Mouse (Mus musculus): Measurements from ENCODE around the gene Pde11a. TPM values are rescaled to one million over a fixed set of nuclear protein-coding genes. Genes with fewer than 3 reads are reported as not detected.
A peak's percentile ranks its signal among the peaks of the same experiment; 100 is the strongest.

The Pde11a gene
- polyA plus RNA-seq, 1 experiment, result 0.30 TPM

DNA sequence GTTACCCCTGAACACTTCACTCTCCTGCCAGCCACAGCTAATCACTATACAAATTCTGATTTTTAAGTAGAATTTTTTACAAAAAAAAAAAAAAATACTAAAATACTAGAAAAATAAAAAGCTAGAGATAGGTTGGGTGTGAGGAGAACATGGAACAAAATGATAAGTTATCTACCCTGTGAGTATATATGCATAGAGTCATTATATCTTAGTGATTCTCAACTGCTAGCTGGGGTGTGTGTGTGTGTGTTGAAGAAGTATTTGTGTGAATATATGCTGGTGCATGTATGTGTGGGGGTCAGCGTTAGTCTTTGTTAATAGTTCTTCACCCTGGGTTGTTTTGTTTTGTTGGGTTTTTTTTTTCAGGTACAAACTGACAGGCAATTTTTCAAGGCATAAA lies 69.1 kb downstream of the Pde11a start:
- Histone ChIP-seq H3K27ac (ENCODE audit: insufficient read depth, low read depth, low read length) (no peak overlapping the region), H3K27me3 (ENCODE audit: control insufficient read depth, insufficient read depth, low read length) (no peaks in the 10 kb centered on the region), H3K36me3 (ENCODE audit: control insufficient read depth, insufficient read depth, low read length) (no peaks in the 10 kb centered on the region), H3K4me3 (ENCODE audit: low read depth, low read length) (no peak overlapping the region), H3K4me1 (ENCODE audit: control insufficient read depth, insufficient read depth, insufficient read length, low read length) (no peaks in the 10 kb centered on the region)
- TF ChIP-seq CTCF (IDR thresholded peaks at IDR 0.05; ENCODE audit: extremely low read depth, insufficient read length, insufficient replicate concordance, low read depth, low read length) (no peak), POLR2A (IDR thresholded peaks at IDR 0.05; ENCODE audit: low read depth, low read length) (no peak)
- WGBS, result 73% methylated on average over 1 of the region's 1 CpGs

DNA sequence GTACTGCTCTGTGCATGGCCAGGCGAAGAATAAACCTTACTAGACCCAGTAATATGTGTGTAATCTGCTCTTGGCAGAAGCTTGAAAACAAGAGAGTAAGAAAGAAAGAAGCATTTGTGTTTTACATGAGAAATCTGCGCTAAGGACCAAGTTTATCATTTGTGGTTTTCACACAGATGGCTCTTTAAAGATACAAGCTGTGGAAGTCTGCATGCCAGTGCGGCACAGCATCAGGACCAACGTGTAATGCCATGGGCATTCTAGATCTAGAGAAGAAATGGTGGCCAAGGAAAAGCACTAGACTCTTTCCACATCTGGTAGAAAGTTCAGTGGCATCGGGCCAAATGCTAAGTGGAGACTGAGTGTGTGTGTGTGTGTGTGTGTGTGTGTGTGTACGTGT lies 71.2 kb downstream of the Pde11a start:
- TF ChIP-seq CTCF (IDR thresholded peaks at IDR 0.05; ENCODE audit: extremely low read depth, insufficient read length, insufficient replicate concordance, low read depth, low read length) (no peak), POLR2A (IDR thresholded peaks at IDR 0.05; ENCODE audit: low read depth, low read length) (no peak)
- Histone ChIP-seq H3K27ac (ENCODE audit: insufficient read depth, low read depth, low read length) (no peak overlapping the region), H3K4me3 (ENCODE audit: low read depth, low read length) (no peak overlapping the region), H3K36me3 (ENCODE audit: control insufficient read depth, insufficient read depth, low read length) (no peaks in the 10 kb centered on the region), H3K4me1 (ENCODE audit: control insufficient read depth, insufficient read depth, insufficient read length, low read length) (no peaks in the 10 kb centered on the region), H3K27me3 (ENCODE audit: control insufficient read depth, insufficient read depth, low read length) (no peaks in the 10 kb centered on the region)
- 82% methylated on average over 6 of the region's 6 CpGs for WGBS

DNA sequence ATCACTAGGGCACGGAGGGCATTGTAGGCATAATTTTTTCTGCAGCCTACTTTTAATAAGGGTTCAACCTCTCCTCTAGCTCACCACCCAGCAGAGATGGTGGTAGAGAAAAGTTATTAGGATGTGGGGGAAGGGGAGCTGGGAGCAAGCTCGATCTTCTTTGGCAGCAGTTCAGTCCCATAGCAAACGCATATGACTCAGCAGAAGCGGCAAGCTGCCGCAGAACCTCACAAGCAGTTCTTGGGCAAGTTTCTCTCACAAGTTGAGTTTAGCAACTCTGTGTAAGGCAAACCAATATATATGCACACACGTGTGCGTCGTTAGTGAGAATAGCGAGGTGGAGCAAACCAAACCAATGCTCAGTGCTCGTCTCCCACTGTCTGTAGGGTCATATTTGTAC lies 72.0 kb downstream of the Pde11a start:
- H3K27me3 ChIP-seq (ENCODE audit: control insufficient read depth, insufficient read depth, low read length), result no peaks in the 10 kb centered on the region
- 79% methylated on average over 10 of the region's 10 CpGs for WGBS
- no peak overlapping the region for H3K27ac ChIP-seq (ENCODE audit: insufficient read depth, low read depth, low read length)
- no peak for TF ChIP-seq CTCF (IDR thresholded peaks at IDR 0.05; ENCODE audit: extremely low read depth, insufficient read length, insufficient replicate concordance, low read depth, low read length)
- TF ChIP-seq POLR2A (IDR thresholded peaks at IDR 0.05; ENCODE audit: low read depth, low read length), result no peak
- no peak overlapping the region for H3K4me3 ChIP-seq (ENCODE audit: low read depth, low read length)
- no peaks in the 10 kb centered on the region for H3K36me3 ChIP-seq (ENCODE audit: control insufficient read depth, insufficient read depth, low read length)
- no peaks in the 10 kb centered on the region for H3K4me1 ChIP-seq (ENCODE audit: control insufficient read depth, insufficient read depth, insufficient read length, low read length)

DNA sequence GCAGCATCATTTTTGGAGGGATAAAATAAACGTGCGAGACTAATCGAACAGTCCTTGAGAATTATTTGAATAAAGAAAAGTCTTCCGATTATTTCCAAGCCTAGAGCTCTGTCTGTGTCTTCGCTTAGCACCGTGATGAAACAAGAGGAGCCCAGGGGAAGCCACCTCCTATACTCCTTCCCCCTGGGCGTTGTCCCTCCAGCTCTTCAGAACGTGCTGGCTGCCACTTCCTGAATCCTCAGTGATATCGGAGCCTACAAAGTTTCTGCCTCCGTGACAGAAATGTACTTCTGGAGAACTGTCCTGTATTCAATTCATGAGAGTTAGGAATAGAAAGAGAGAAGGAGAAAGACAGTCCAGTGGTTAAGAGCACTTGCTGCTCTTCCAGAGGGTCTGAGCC lies 74.3 kb downstream of the Pde11a start:
- H3K4me3 ChIP-seq (ENCODE audit: low read depth, low read length), result no peak overlapping the region
- 68% methylated on average over 10 of the region's 10 CpGs for WGBS
- H3K27ac ChIP-seq (ENCODE audit: insufficient read depth, low read depth, low read length), result no peak overlapping the region
- TF ChIP-seq CTCF (IDR thresholded peaks at IDR 0.05; ENCODE audit: extremely low read depth, insufficient read length, insufficient replicate concordance, low read depth, low read length) (no peak), POLR2A (IDR thresholded peaks at IDR 0.05; ENCODE audit: low read depth, low read length) (no peak)
- no peaks in the 10 kb centered on the region for H3K4me1 ChIP-seq (ENCODE audit: control insufficient read depth, insufficient read depth, insufficient read length, low read length)
- no peaks in the 10 kb centered on the region for H3K27me3 ChIP-seq (ENCODE audit: control insufficient read depth, insufficient read depth, low read length)
- no peaks in the 10 kb centered on the region for H3K36me3 ChIP-seq (ENCODE audit: control insufficient read depth, insufficient read depth, low read length)

DNA sequence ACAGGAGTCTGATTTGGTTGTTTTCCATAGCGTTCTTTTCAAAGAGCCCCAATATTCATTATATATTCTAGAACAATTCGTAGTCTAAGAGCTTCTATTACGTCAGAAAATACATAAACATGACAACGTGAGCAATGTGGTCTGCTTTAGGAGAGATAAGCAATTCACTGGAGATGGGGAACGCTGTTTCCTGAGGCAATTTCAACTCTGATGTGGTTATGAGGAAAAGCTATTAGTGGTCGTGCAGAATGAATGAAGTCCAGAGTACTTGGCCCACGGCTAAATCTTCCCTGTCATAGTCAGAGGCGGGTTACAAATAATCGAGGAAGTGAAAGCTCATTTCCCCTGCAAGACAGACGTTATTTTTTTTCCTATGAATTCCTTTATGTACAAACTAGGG lies 75.9 kb downstream of the Pde11a start:
- WGBS, result 61% methylated on average over 10 of the region's 10 CpGs
- TF ChIP-seq CTCF (IDR thresholded peaks at IDR 0.05; ENCODE audit: extremely low read depth, insufficient read length, insufficient replicate concordance, low read depth, low read length) (no peak), POLR2A (IDR thresholded peaks at IDR 0.05; ENCODE audit: low read depth, low read length) (no peak)
- Histone ChIP-seq H3K27ac (ENCODE audit: insufficient read depth, low read depth, low read length) (no peak overlapping the region), H3K27me3 (ENCODE audit: control insufficient read depth, insufficient read depth, low read length) (no peaks in the 10 kb centered on the region), H3K4me3 (ENCODE audit: low read depth, low read length) (no peak overlapping the region), H3K36me3 (ENCODE audit: control insufficient read depth, insufficient read depth, low read length) (no peaks in the 10 kb centered on the region), H3K4me1 (ENCODE audit: control insufficient read depth, insufficient read depth, insufficient read length, low read length) (no peaks in the 10 kb centered on the region)

DNA sequence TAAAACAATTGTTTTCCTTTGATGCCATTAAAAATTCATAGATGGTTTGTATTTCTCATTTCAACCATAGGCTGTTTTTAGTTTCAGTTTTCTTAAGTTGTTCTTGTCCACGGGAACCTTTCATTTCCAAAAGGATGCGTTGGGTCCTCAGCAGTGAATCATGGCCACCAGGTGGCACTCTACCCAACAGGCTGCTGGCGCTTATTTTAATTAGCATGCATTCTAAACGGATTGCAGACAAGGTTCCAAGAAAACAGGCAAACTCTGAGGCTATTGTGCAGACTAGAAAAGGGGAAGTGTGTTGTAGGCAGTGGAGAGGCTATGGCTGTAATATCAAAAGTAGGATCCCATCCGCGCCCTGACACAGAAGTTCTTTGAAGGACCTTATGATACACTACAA lies 83.7 kb downstream of the Pde11a start:
- H3K4me1 ChIP-seq (ENCODE audit: control insufficient read depth, insufficient read depth, insufficient read length, low read length), result no peaks in the 10 kb centered on the region
- 34% methylated on average over 6 of the region's 6 CpGs for WGBS
- H3K27ac ChIP-seq (ENCODE audit: insufficient read depth, low read depth, low read length), result no peak overlapping the region
- TF ChIP-seq POLR2A (IDR thresholded peaks at IDR 0.05; ENCODE audit: low read depth, low read length), result no peak
- peak; percentile 87; the same call in 1 of the 2 replicates for TF ChIP-seq CTCF (IDR thresholded peaks at IDR 0.05; ENCODE audit: extremely low read depth, insufficient read length, insufficient replicate concordance, low read depth, low read length)
- no peaks in the 10 kb centered on the region for H3K36me3 ChIP-seq (ENCODE audit: control insufficient read depth, insufficient read depth, low read length)
- no peak overlapping the region for H3K4me3 ChIP-seq (ENCODE audit: low read depth, low read length)
- H3K27me3 ChIP-seq (ENCODE audit: control insufficient read depth, insufficient read depth, low read length), result no peaks in the 10 kb centered on the region

DNA sequence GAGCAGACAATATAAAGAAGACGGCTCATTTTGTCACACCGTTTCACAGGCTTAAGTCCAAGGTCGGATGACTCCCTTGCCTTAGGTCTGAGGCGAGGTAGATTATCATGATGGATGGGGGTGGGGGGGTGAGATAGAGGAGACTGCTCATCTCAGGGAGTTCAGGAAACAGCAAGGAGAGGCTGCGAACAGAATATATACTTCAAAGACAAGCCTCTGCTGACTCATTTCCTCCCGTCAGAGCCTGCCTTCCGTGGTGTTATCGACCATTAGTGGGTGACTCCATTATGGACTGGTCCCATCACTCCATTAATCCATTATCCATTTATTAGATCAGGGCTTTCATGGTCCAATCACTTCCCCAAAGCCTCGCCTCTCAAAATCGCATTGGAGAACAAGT lies 87.2 kb downstream of the Pde11a start:
- Histone ChIP-seq H3K4me1 (ENCODE audit: control insufficient read depth, insufficient read depth, insufficient read length, low read length) (no peaks in the 10 kb centered on the region), H3K27ac (ENCODE audit: insufficient read depth, low read depth, low read length) (no peak overlapping the region), H3K4me3 (ENCODE audit: low read depth, low read length) (no peak overlapping the region), H3K27me3 (ENCODE audit: control insufficient read depth, insufficient read depth, low read length) (no peaks in the 10 kb centered on the region), H3K36me3 (ENCODE audit: control insufficient read depth, insufficient read depth, low read length) (no peaks in the 10 kb centered on the region)
- WGBS, result 70% methylated on average over 10 of the region's 10 CpGs
- no peak for TF ChIP-seq POLR2A (IDR thresholded peaks at IDR 0.05; ENCODE audit: low read depth, low read length)
- no peak for TF ChIP-seq CTCF (IDR thresholded peaks at IDR 0.05; ENCODE audit: extremely low read depth, insufficient read length, insufficient replicate concordance, low read depth, low read length)

DNA sequence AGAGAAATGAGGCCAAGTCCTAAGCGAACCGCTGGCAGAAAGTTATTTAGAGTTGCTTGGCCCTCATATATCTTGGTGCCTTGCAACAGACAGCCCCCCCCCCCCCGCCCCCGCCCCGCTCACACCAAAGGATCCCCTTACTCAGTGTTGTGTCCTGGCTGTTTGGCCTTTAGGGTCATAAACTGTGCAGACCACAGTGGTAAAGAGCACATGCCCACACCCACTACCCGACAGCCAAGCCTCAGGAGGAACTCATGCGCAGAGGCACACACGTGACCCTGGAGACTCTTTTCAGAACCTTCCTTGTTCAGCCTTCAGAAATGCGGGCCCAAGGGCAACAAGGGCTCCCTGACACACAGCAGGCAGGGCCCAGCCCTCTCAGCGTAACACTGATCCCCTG lies 90.3 kb downstream of the Pde11a start:
- Histone ChIP-seq H3K4me1 (ENCODE audit: control insufficient read depth, insufficient read depth, insufficient read length, low read length) (no peaks in the 10 kb centered on the region), H3K27ac (ENCODE audit: insufficient read depth, low read depth, low read length) (no peak overlapping the region), H3K4me3 (ENCODE audit: low read depth, low read length) (no peak overlapping the region), H3K36me3 (ENCODE audit: control insufficient read depth, insufficient read depth, low read length) (no peaks in the 10 kb centered on the region), H3K27me3 (ENCODE audit: control insufficient read depth, insufficient read depth, low read length) (no peaks in the 10 kb centered on the region)
- TF ChIP-seq POLR2A (IDR thresholded peaks at IDR 0.05; ENCODE audit: low read depth, low read length) (no peak), CTCF (IDR thresholded peaks at IDR 0.05; ENCODE audit: extremely low read depth, insufficient read length, insufficient replicate concordance, low read depth, low read length) (no peak)
- WGBS, result 79% methylated on average over 10 of the region's 10 CpGs

All from small intestine, adult 2 months (tissue).